Mouse (Mus musculus): ENCODE measurements around the gene Ptk7.

DNA sequence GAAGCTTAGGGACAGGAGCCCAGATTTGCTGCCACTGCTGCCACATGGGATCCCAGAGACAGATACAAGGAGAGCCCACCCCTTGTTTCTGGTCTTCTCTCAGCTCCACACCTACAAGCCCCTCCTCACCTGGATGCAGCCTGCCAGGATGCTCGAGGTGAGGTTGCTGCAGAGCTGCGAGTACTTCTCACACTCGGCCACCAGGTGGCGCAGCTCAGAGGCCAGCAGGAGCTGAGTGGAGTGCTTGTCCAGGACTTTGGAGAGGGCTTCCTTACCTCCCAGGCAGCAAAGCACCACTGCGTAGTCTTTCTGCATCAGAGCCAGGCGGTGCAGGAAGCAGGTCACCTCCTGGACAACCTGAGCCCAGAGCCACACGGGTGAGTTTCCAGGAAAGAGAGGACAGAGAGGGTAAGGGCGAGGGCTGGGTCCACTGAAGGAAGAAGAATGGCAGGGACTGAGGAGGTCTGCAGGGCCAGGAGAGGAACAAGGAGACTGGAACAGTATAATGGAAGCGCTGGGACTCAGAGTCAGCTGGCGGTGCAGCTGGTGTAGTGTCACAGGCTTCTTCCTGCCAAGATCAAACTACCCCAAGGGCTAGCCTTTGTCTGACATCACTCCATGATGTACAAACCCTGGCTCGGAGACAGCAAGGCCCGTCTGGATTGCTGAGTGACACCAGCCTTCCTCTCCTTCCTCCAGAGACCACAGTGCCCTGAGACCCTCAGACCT is 103.6 kb downstream of the Ptk7 start:
- TF ChIP-seq GATA1 (IDR thresholded peaks at IDR 0.05; ENCODE audit: borderline replicate concordance, low read length) = no peak
- TF ChIP-seq TAL1 (conservative IDR thresholded peaks at IDR 0.05; ENCODE audit: low read depth, low read length) = no peak
- peak; percentile 89 for TF ChIP-seq CTCF (IDR thresholded peaks at IDR 0.05; ENCODE audit: low read depth, low read length)
- no peak for TF ChIP-seq POLR2AphosphoS5 (IDR thresholded peaks at IDR 0.05; ENCODE audit: insufficient replicate concordance, low read depth, low read length)
